Mouse (Mus musculus) midbrain, embryonic 13.5 days (tissue): ENCODE measurements around the gene Tpra1. TPM values are rescaled to one million over a fixed set of nuclear protein-coding genes. Genes with fewer than 3 reads are reported as not detected.
A peak's percentile ranks its signal among the peaks of the same experiment; 100 is the strongest.

Source experiments
- ATAC-seq: fragments of 200-750 bp; cut with Nextera tagmentation; 2 replicates; pipeline ENCODE4 v1.8.0; 2017; ENCODE audit warnings: mild to moderate bottlenecking, moderate TSS enrichment, moderate library complexity
- H3K27ac ChIP-seq: fragments of 300-500 bp; sonication (generic); 2 replicates; pipeline ENCODE4 v1.5.1; 2015; ENCODE audit warnings: inconsistent platforms, mild to moderate bottlenecking, moderate library complexity
- H3K27me3 ChIP-seq: fragments of 300-500 bp; sonication (generic); 2 replicates; pipeline ENCODE4 v1.6.1; 2015; ENCODE audit warnings: mild to moderate bottlenecking, inconsistent platforms
- H3K36me3 ChIP-seq: fragments of 300-500 bp; sonication (generic); 2 replicates; pipeline ENCODE4 v1.6.1; 2015; ENCODE audit warnings: mild to moderate bottlenecking, inconsistent platforms
- H3K4me1 ChIP-seq: fragments of 300-500 bp; sonication (generic); replicated peaks from 2 replicates; pipeline ENCODE4 v1.6.1; 2015; ENCODE audit warnings: inconsistent platforms
- H3K4me2 ChIP-seq: fragments of 300-500 bp; sonication (generic); replicated peaks from 2 replicates; pipeline ENCODE4 v1.6.1; 2015; ENCODE audit warnings: moderate library complexity, mild to moderate bottlenecking, inconsistent platforms
- H3K4me3 ChIP-seq: fragments of 300-500 bp; sonication (generic); replicated peaks from 2 replicates; pipeline ENCODE4 v1.5.1; 2015; ENCODE audit warnings: mild to moderate bottlenecking, inconsistent platforms
- H3K9ac ChIP-seq: fragments of 300-500 bp; sonication (generic); replicated peaks from 2 replicates; pipeline ENCODE4 v1.6.1; 2015; ENCODE audit warnings: mild to moderate bottlenecking, inconsistent platforms
- H3K9me3 ChIP-seq: fragments of 300-500 bp; sonication (generic); 2 replicates; pipeline ENCODE4 v1.6.1; 2016; ENCODE audit warnings: mild to moderate bottlenecking, inconsistent platforms
- WGBS: fragments of 180-500 bp; shearing (Covaris S2); methylation state at CpG from one replicate; pipeline ENCODE4 v1.1.7; 2015; 5-methylcytosine and 5-hydroxymethylcytosine counted together
- polyA plus RNA-seq: library from polyadenylated mRNA; unstranded; fragments of >200 nt; fragmentation: Nextera tagmentation; extraction: Ambion mirVana; gene quantifications from 2 replicates; pipeline ENCODE4 v1.2.1, GENCODE M21; 2015

Tpra1 gene
- polyA plus RNA-seq, 1 experiment from 2014 or later: 70.2 TPM

- H3K27me3 ChIP-seq: no peaks in the 10 kb centered on the region
- no peak for ATAC-seq
- H3K36me3 ChIP-seq: peaks cover 33% of the 10 kb centered on the region
- no peaks in the 10 kb centered on the region for H3K9me3 ChIP-seq
- no peak overlapping the region for H3K4me2 ChIP-seq
- H3K4me1 ChIP-seq: no peaks in the 10 kb centered on the region
- H3K4me3 ChIP-seq: no peak overlapping the region
- H3K27ac ChIP-seq: no peak overlapping the region
- no peak overlapping the region for H3K9ac ChIP-seq
Measured at GRCm38 (mm10) chr6:88913440-88913839, 11.4 kb downstream of the Tpra1 start.

DNA sequence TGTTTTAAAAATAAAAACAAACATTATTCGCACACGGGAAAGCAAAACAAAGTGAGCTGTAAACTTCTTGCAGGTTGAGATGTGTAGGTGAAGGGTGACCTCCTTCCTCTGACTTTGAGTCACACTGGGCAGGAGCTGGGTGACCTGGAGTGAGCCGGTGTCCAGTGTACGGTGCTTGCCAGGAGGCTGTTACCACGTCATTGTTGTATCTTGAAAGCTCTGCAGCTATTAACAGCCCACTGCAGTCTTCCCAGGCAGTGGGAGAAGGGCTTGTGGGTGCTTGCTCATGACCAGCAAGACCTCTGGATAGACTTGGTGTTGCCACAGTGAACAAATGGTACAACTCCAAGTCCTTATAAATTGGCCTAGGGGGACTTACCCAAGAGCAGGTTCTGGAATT, 12.7 kb downstream of the Tpra1 start:
- Histone ChIP-seq H3K36me3 (peaks cover 27% of the 10 kb centered on the region), H3K27ac (no peak overlapping the region), H3K9ac (no peak overlapping the region), H3K4me3 (no peak overlapping the region), H3K4me1 (no peaks in the 10 kb centered on the region), H3K9me3 (no peaks in the 10 kb centered on the region), H3K4me2 (no peak overlapping the region), H3K27me3 (no peaks in the 10 kb centered on the region)
- no peak for ATAC-seq
- WGBS: 84% methylated on average over 5 of the region's 5 CpGs

- Histone ChIP-seq H3K36me3 (peaks cover 19% of the 10 kb centered on the region), H3K4me3 (no peak overlapping the region), H3K4me2 (no peak overlapping the region), H3K9me3 (no peaks in the 10 kb centered on the region), H3K9ac (no peak overlapping the region), H3K4me1 (no peaks in the 10 kb centered on the region), H3K27ac (no peak overlapping the region), H3K27me3 (no peaks in the 10 kb centered on the region)
- 91% methylated on average over 4 of the region's 4 CpGs for whole genome bisulfite sequencing
- ATAC-seq: no peak
Measured at GRCm38 (mm10) chr6:88915510-88915909, 13.5 kb downstream of the Tpra1 start.

- Histone ChIP-seq H3K4me1 (no peaks in the 10 kb centered on the region), H3K4me3 (no peak overlapping the region), H3K27me3 (no peaks in the 10 kb centered on the region), H3K36me3 (peaks cover 13% of the 10 kb centered on the region), H3K9ac (no peak overlapping the region), H3K27ac (no peak overlapping the region), H3K9me3 (no peaks in the 10 kb centered on the region), H3K4me2 (no peak overlapping the region)
- 0 out of 2 replicates have a peak, but pooled peaks have one; percentile 22 for ATAC-seq
- 76% methylated on average over 1 of the region's 1 CpGs for WGBS
Measured at GRCm38 (mm10) chr6:88916153-88916552, 14.1 kb downstream of the Tpra1 start.

DNA sequence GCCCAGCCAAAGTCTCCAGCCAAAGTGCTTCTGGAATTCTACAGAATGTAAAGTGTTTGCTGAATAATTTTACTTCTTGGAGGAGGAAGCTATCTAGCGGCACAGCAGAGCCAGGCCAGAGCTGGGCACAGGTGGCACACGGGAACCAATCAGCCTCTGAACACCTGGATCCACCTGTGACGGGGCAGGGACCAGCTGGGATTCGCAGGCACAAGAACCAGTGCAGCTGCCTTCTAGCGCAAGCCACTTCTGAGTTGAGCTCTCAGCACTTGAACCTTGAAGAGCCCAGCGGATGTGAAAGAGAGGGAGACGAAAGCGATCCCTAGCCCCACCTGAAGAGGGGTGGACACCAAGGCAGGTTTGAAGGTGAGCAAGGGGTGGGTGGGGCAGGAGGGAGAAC, 16.8 kb downstream of the Tpra1 start:
- 79% methylated on average over 8 of the region's 8 CpGs for WGBS
- no peaks in the 10 kb centered on the region for H3K36me3 ChIP-seq
- no peak overlapping the region for H3K9ac ChIP-seq
- H3K4me2 ChIP-seq: no peak overlapping the region
- no peak overlapping the region for H3K27ac ChIP-seq
- H3K4me3 ChIP-seq: no peak overlapping the region
- no peaks in the 10 kb centered on the region for H3K9me3 ChIP-seq
- H3K27me3 ChIP-seq: no peaks in the 10 kb centered on the region
- no peak for ATAC-seq
- peaks cover 1% of the 10 kb centered on the region; the same call in 1 of the 2 replicates for H3K4me1 ChIP-seq

- H3K9me3 ChIP-seq: no peaks in the 10 kb centered on the region
- no peak overlapping the region for H3K4me3 ChIP-seq
- 2% methylated on average over 5 of the region's 5 CpGs for WGBS
- H3K4me1 ChIP-seq: peaks cover 59% of the 10 kb centered on the region
- no peak overlapping the region for H3K4me2 ChIP-seq
- peak overlapping the region; percentile 2; the same call in 1 of the 2 replicates for H3K9ac ChIP-seq
- peak overlapping the region; percentile 82 for H3K27ac ChIP-seq
- H3K36me3 ChIP-seq: no peaks in the 10 kb centered on the region
- ATAC-seq: peak; percentile 46; the same call in 1 of the 2 replicates
- H3K27me3 ChIP-seq: no peaks in the 10 kb centered on the region
Measured at GRCm38 (mm10) chr6:88924502-88925275, 22.6 kb downstream of the Tpra1 start.

DNA sequence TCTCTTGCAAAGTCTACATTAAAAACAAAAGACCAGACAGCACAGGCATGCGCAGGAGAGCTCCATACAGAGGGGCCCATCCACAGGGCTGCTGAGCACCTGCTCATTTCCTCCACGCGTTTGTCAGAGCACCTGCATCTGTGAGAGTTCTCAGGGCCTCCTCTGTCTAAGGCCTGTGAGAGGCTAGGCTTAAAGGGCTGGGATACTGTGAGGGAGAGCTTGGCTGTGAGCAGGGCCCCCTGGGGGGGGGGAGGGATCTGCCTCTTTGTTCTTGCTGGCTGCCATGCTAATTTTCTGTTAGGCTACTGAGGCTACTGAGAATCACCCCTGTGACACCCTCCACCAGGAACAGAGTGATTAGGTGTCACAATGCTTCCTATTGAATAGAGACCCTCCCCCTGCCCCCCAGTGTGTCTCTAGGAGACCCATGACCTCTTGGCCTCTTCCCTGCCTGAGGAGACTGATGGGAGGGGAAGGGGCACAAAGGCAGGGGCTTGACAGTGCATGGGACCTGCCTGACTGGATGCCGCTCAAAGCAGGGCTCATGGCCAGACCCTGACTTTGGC, 23.7 kb downstream of the Tpra1 start:
- ATAC-seq: peak; percentile 64
- H3K27me3 ChIP-seq: no peaks in the 10 kb centered on the region
- WGBS: 8% methylated on average over 4 of the region's 4 CpGs
- no peaks in the 10 kb centered on the region for H3K36me3 ChIP-seq
- no peaks in the 10 kb centered on the region for H3K9me3 ChIP-seq
- H3K27ac ChIP-seq: peak overlapping the region; percentile 82
- no peak overlapping the region for H3K4me3 ChIP-seq
- peaks cover 69% of the 10 kb centered on the region for H3K4me1 ChIP-seq
- H3K9ac ChIP-seq: peak overlapping the region; percentile 2; the same call in 1 of the 2 replicates
- no peak overlapping the region for H3K4me2 ChIP-seq

DNA sequence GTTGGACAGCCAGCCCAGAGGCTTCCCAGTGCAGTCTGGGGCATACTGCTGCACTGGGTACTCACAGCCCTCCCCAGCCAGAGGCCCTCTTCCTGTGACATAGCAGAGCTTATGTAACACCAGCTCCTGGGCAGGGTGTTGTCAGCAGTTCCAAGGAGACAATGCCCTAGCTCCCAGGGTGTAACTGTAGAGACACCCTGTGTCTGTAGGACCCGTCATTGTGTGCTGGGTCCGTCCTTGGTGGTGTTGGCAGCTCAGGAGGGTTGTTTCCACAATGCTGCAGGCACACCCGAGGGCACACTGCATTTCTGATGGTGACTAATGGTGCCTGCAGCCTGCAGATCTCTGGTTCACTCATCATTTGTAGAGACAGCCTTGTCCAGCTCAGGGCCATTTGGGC, 24.8 kb downstream of the Tpra1 start:
- Histone ChIP-seq H3K27ac (peak overlapping the region; percentile 82), H3K4me2 (no peak overlapping the region), H3K9me3 (no peaks in the 10 kb centered on the region), H3K4me3 (no peak overlapping the region), H3K27me3 (0 out of 2 replicates have a peak, but pooled peaks cover 7% of the 10 kb centered on the region), H3K9ac (no peak overlapping the region), H3K36me3 (no peaks in the 10 kb centered on the region), H3K4me1 (peaks cover 75% of the 10 kb centered on the region)
- 46% methylated on average over 3 of the region's 3 CpGs for WGBS
- no peak for ATAC-seq

DNA sequence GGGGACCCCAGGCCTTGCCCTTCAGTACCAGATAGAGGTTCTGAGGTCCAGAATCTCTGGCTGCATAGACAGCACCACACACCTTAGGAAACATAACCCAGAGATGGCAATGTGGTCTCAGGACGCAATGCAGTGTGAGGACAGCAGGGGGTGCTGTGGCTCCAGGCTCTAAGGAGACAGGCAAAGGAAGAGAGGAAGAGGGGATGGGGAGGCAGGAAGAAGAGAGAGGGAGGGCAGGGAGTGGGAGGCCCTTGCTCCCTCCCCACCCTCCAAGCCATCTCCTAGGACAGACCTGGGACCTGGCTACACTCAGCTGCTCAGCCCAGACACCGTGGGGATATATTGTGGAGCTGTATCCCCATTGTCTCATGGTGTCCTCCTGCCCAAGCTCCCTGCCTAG, 25.5 kb downstream of the Tpra1 start:
- Histone ChIP-seq H3K4me1 (peaks cover 82% of the 10 kb centered on the region), H3K36me3 (no peaks in the 10 kb centered on the region), H3K27ac (peak overlapping the region; percentile 82; the same call in 1 of the 2 replicates), H3K9ac (no peak overlapping the region), H3K9me3 (no peaks in the 10 kb centered on the region), H3K27me3 (0 out of 2 replicates have a peak, but pooled peaks cover 7% of the 10 kb centered on the region), H3K4me3 (no peak overlapping the region), H3K4me2 (no peak overlapping the region)
- peak; percentile 38 for ATAC-seq
- 0% methylated on average over 2 of the region's 2 CpGs for WGBS

GRCm38 (mm10) chr6:88928026-88928425, 26.0 kb downstream of the Tpra1 start:
- Histone ChIP-seq H3K4me2 (no peak overlapping the region), H3K27me3 (0 out of 2 replicates have a peak, but pooled peaks cover 7% of the 10 kb centered on the region), H3K9ac (no peak overlapping the region), H3K9me3 (no peaks in the 10 kb centered on the region), H3K27ac (0 out of 2 replicates have a peak overlapping the region, but pooled peaks have one; percentile 41), H3K4me3 (no peak overlapping the region), H3K4me1 (peaks cover 82% of the 10 kb centered on the region), H3K36me3 (no peaks in the 10 kb centered on the region)
- ATAC-seq: no peak; the same call in 1 of the 2 replicates
- 91% methylated on average over 1 of the region's 1 CpGs for WGBS

DNA sequence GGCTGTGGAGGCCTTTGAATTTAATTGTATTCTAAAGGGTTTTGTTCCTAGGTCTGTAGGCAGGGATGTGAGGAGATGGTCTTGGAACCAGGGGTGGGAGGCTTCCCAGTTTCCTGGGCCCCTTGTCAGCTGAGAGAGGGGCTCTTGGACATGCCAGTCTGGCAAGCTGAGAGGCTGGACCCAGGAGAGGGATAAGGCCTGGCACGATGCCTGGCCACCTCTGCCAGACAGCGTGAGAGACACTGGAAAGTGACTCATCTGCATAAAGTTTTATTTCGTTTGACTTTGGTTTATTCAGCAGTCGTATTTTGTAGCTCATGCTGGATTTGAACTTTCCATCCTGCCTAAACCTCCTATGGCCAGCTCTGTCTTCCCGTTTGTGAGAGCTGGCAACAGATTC, 26.5 kb downstream of the Tpra1 start:
- Histone ChIP-seq H3K4me3 (no peak overlapping the region), H3K27me3 (peaks cover 11% of the 10 kb centered on the region; the same call in 1 of the 2 replicates), H3K36me3 (no peaks in the 10 kb centered on the region), H3K9me3 (no peaks in the 10 kb centered on the region), H3K9ac (no peak overlapping the region), H3K27ac (peak overlapping the region; percentile 87), H3K4me1 (peaks cover 82% of the 10 kb centered on the region), H3K4me2 (no peak overlapping the region)
- 77% methylated on average over 5 of the region's 5 CpGs for WGBS
- no peak for ATAC-seq

GRCm38 (mm10) chr6:88929451-88929850, 27.4 kb downstream of the Tpra1 start:
- Histone ChIP-seq H3K9me3 (no peaks in the 10 kb centered on the region), H3K9ac (peak overlapping the region; percentile 30; the same call in 1 of the 2 replicates), H3K27ac (peak overlapping the region; percentile 87), H3K4me3 (no peak overlapping the region), H3K36me3 (no peaks in the 10 kb centered on the region), H3K4me1 (peaks cover 83% of the 10 kb centered on the region), H3K27me3 (peaks cover 17% of the 10 kb centered on the region; the same call in 1 of the 2 replicates), H3K4me2 (no peak overlapping the region)
- 32% methylated on average over 6 of the region's 6 CpGs for WGBS
- ATAC-seq: peak; percentile 11; the same call in 1 of the 2 replicates
